ENCODE assay signal across 8 mouse cellular contexts in genomic region chr10:111298140-111299098, GRCm38 (mm10). TPM values are rescaled to one million over a fixed set of nuclear protein-coding genes. Genes with fewer than 3 reads are reported as not detected.
DNase-seq lines count a peak whose midpoint lies in the region; ATAC-seq and TF ChIP-seq lines count a peak whose summit lies in the region.

TSS of gene Bbs10 (plus strand) at chr10:111298679.

- H3K4me3 ChIP-seq in ES-E14 (ENCODE audit: insufficient read depth in 1 of 2, low read depth in 1 of 2, low read length in 2 of 2, poor library complexity in 1 of 2, severe bottlenecking in 1 of 2), result peak within 1 kb of the TSS; percentile 79 to 88
- peak within 1 kb of the TSS; percentile 66 for H3K4me3 ChIP-seq in forebrain, embryonic 16.5 days (replicated peaks; ENCODE audit: low read length)
- peak within 1 kb of the TSS; percentile 75 for H3K4me3 ChIP-seq in layer of hippocampus, adult 2 months
- peak within 1 kb of the TSS; percentile 61 for H3K4me3 ChIP-seq in lung, embryonic 14.5 days (ENCODE audit: low read depth, low read length)
- H3K4me3 ChIP-seq in olfactory bulb, adult 2 months (ENCODE audit: insufficient read depth, low read depth, low read length), result peak within 1 kb of the TSS; percentile 83
- peak within 1 kb of the TSS; percentile 67 for H3K4me3 ChIP-seq in thymus, adult 2 months (ENCODE audit: control insufficient read depth, insufficient read depth, low read length)

- WGBS in forebrain, embryonic 16.5 days, result under 1% methylated on average over 53 of the region's 54 CpGs
- under 1% methylated on average over 54 of the region's 54 CpGs for WGBS in lung, embryonic 14.5 days
- under 1% methylated on average over 54 of the region's 54 CpGs for WGBS in olfactory bulb, adult 2 months
- WGBS in thymus, adult 2 months, result 2% methylated on average over 54 of the region's 54 CpGs

- peak; percentile 82 for TF ChIP-seq POLR2A in olfactory bulb, adult 2 months (IDR thresholded peaks at IDR 0.05; ENCODE audit: insufficient read depth, low read depth, low read length)
- TF ChIP-seq POLR2A in thymus, adult 2 months (IDR thresholded peaks at IDR 0.05; ENCODE audit: control insufficient read depth, extremely low read depth, insufficient read depth, low read length, poor library complexity), result peak; percentile 63; the same call in 1 of the 2 replicates

- H3K4me1 ChIP-seq in ES-E14 (ENCODE audit: control insufficient read depth in 2 of 2, insufficient read depth in 2 of 2, low read length in 2 of 2, poor library complexity in 1 of 2), result no peaks in the 10 kb centered on the region
- 0 out of 2 replicates have a peak, but pooled peaks cover 4% of the 10 kb centered on the region for H3K4me1 ChIP-seq in forebrain, embryonic 16.5 days (replicated peaks; ENCODE audit: control insufficient read depth, insufficient read depth, low read length)
- H3K4me1 ChIP-seq in lung, embryonic 14.5 days (ENCODE audit: insufficient read depth), result no peaks in the 10 kb centered on the region
- no peaks in the 10 kb centered on the region for H3K4me1 ChIP-seq in olfactory bulb, adult 2 months (ENCODE audit: control insufficient read depth, insufficient read depth, low read length)
- H3K4me1 ChIP-seq in thymus, adult 2 months (replicated peaks; ENCODE audit: control insufficient read depth, insufficient read depth, low read length), result no peaks in the 10 kb centered on the region

- no peaks in the 10 kb centered on the region; the same call in 1 of the 2 replicates for H3K36me3 ChIP-seq in ES-E14 (ENCODE audit: control insufficient read depth, insufficient read depth, low read length, poor library complexity, severe bottlenecking)
- peaks cover under 1% of the 10 kb centered on the region for H3K36me3 ChIP-seq in forebrain, embryonic 16.5 days (ENCODE audit: control insufficient read depth, insufficient read depth)
- H3K36me3 ChIP-seq in lung, embryonic 14.5 days (ENCODE audit: insufficient read depth), result no peaks in the 10 kb centered on the region
- peaks cover 2% of the 10 kb centered on the region; the same call in 1 of the 2 replicates for H3K36me3 ChIP-seq in thymus, adult 2 months (ENCODE audit: control insufficient read depth, insufficient read depth, low read length)

- in situ Hi-C loops in ES-E14 (cut with MboI; ENCODE audit: low sequenced_read_pairs in 2 of 2, unreplicated experiment in 2 of 2), result no loop called here

- peak; percentile 99 for ATAC-seq in forebrain, embryonic 16.5 days
- peak; percentile 99 for ATAC-seq in lung, embryonic 14.5 days (ENCODE audit: insufficient read depth)

- H3K27ac ChIP-seq in ES-E14 (ENCODE audit: insufficient read depth, low read depth, low read length, poor library complexity, severe bottlenecking), result peak within 1 kb of the TSS; percentile 54; the same call in 1 of the 2 replicates
- peak within 1 kb of the TSS; percentile 82 for H3K27ac ChIP-seq in forebrain, embryonic 16.5 days (ENCODE audit: low read length)
- H3K27ac ChIP-seq in layer of hippocampus, adult 2 months, result peak within 1 kb of the TSS; percentile 97
- peak within 1 kb of the TSS; percentile 69 for H3K27ac ChIP-seq in lung, embryonic 14.5 days (ENCODE audit: low read depth)
- peak within 1 kb of the TSS; percentile 92 for H3K27ac ChIP-seq in olfactory bulb, adult 2 months (ENCODE audit: insufficient read depth, low read depth, low read length)
- H3K27ac ChIP-seq in thymus, adult 2 months (ENCODE audit: control insufficient read depth, insufficient read depth, low read length), result no peak within 1 kb of the TSS

- DNase-seq in ES-E14 (ENCODE audit: low read depth, low spot score), result peak; percentile 98
- peak; percentile 96 to 97 for DNase-seq in cerebellum, adult 18-20 months
- DNase-seq in heart, postnatal 36 days, result peak; percentile 94 to 96
- DNase-seq in layer of hippocampus, adult 2 months (ENCODE audit: low spot score in 2 of 2), result peak; percentile 96
- peak; percentile 99 for DNase-seq in lung, embryonic 14.5 days
- peak; percentile 93 for DNase-seq in thymus, adult 2 months

- H3K27me3 ChIP-seq in forebrain, embryonic 16.5 days (replicated peaks; ENCODE audit: control insufficient read depth, insufficient read depth, low read length), result no peaks in the 10 kb centered on the region
- H3K27me3 ChIP-seq in lung, embryonic 14.5 days (ENCODE audit: insufficient read depth, low read length), result no peaks in the 10 kb centered on the region
- H3K27me3 ChIP-seq in thymus, adult 2 months (ENCODE audit: control insufficient read depth, insufficient read depth, low read length), result no peaks in the 10 kb centered on the region

- no peaks in the 10 kb centered on the region for H3K9me3 ChIP-seq in ES-E14 (ENCODE audit: control insufficient read depth, insufficient read depth, low read depth, low read length)
- H3K9me3 ChIP-seq in forebrain, embryonic 16.5 days (ENCODE audit: control insufficient read depth, low read length), result no peaks in the 10 kb centered on the region
- H3K9me3 ChIP-seq in lung, embryonic 14.5 days (ENCODE audit: low read depth, low read length), result no peaks in the 10 kb centered on the region

- intact Hi-C loops in heart, postnatal 36 days (cut with DNase I), result loop anchor here (5.0 kb wide), 4 partner anchors 71 to 674 kb away; partner anchors contain the start of genes Krr1, Nap1l1 and Osbpl8

- peak within 1 kb of the TSS; percentile 61 for H3K4me2 ChIP-seq in forebrain, embryonic 16.5 days (ENCODE audit: low read length)
- H3K4me2 ChIP-seq in lung, embryonic 14.5 days, result peak within 1 kb of the TSS; percentile 63

- H3K9ac ChIP-seq in ES-E14 (ENCODE audit: insufficient read depth, low read depth, low read length, poor library complexity, severe bottlenecking), result peak within 1 kb of the TSS; percentile 84
- peak within 1 kb of the TSS; percentile 73 for H3K9ac ChIP-seq in forebrain, embryonic 16.5 days (replicated peaks; ENCODE audit: low read depth, low read length)
- peak within 1 kb of the TSS; percentile 55 for H3K9ac ChIP-seq in lung, embryonic 14.5 days

- TF ChIP-seq CTCF in layer of hippocampus, adult 2 months (conservative IDR thresholded peaks at IDR 0.05), result peak; percentile 82
- TF ChIP-seq CTCF in lung, embryonic 14.5 days (IDR thresholded peaks at IDR 0.05; ENCODE audit: low read depth), result peak; percentile 87
- TF ChIP-seq CTCF in olfactory bulb, adult 2 months (IDR thresholded peaks at IDR 0.05; ENCODE audit: insufficient read depth, low read depth, low read length), result peak; percentile 87; the same call in 1 of the 2 replicates
- peak; percentile 77; the same call in 1 of the 2 replicates for TF ChIP-seq CTCF in thymus, adult 2 months (IDR thresholded peaks at IDR 0.05; ENCODE audit: borderline replicate concordance, control insufficient read depth, extremely low read depth, insufficient read depth, low read length, poor library complexity)

TF ChIP-seq in ES-E14, 5 proteins besides CTCF, POLR2A, EP300 and RAD21:
- TF ChIP-seq HCFC1 (IDR thresholded peaks at IDR 0.05; ENCODE audit: borderline replicate concordance, insufficient read depth, low read length), result peak; percentile 50; the same call in 1 of the 2 replicates
- TF ChIP-seq ZNF384 (IDR thresholded peaks at IDR 0.05; ENCODE audit: low read depth, low read length), result no peak

RNA-seq across cellular contexts. Expression of gene Bbs10, which starts in this region (rescaled TPM):
- 7.3 and 8.5 TPM in 2 replicates for total RNA-seq in ES-E14 (2012; rRNA removed)
- 6.4 and 6.5 TPM in 2 replicates for polyA plus RNA-seq in forebrain, embryonic 16.5 days (2015; fragmentation: Nextera tagmentation; extraction: Ambion mirVana)
- 1 to 10 TPM; 2.2 to 3.0 TPM for total RNA-seq in heart, postnatal 36 days (2021)
- 1 to 10 TPM; 5.5 TPM for total RNA-seq in layer of hippocampus, adult 2 months (2021)
- polyA plus RNA-seq in lung, embryonic 14.5 days (2014; fragmentation: Nextera tagmentation; extraction: Ambion mirVana), result 5.8 and 6.4 TPM in 2 replicates
- not detected in 2 replicates for polyA plus RNA-seq in olfactory bulb, adult 2 months (2012; ENCODE audit: insufficient read depth, insufficient read length, low replicate concordance, missing spikeins)
- 1.5 TPM in 2 replicates for polyA plus RNA-seq in thymus, adult 2 months (2012; rRNA removed)
